Mouse (Mus musculus): ENCODE data around the gene Spp2. TPM values are rescaled to one million over a fixed set of nuclear protein-coding genes. Genes with fewer than 3 reads are reported as not detected.
A peak's percentile ranks its signal among the peaks of the same experiment; 100 is the strongest.

The Spp2 gene
- polyA plus RNA-seq, 1 experiment from 2014 or later, result 0.09 TPM

- ChIA-PET POLR2A (interaction anchor here (0.5 to 1.1 kb wide), 3 partner anchors 13 to 238 kb away, joined by 3 to 4 read pairs (median 3); no protein-coding TSS in a partner anchor), CTCF (interaction anchor here (1.8 kb wide), 1 partner anchor 11 kb away, joined by 3 read pairs; no protein-coding TSS in a partner anchor)
- ATAC-seq (no peak), DNase-seq (ENCODE audit: low read depth, low spot score) (no peak)
- in situ Hi-C loops (cut with MboI; ENCODE audit: low pct_unique_long_range_greater_than_20kb), result no loop called here
- TF ChIP-seq CTCF (IDR thresholded peaks at IDR 0.05), result no peak
- H3K27me3 ChIP-seq, result no peaks in the 10 kb centered on the region
Observed at GRCm38 (mm10) chr1:88452198-88452597, 45.4 kb downstream of the Spp2 start.

- ChIA-PET CTCF (interaction anchor here (1.9 to 3.4 kb wide), 3 partner anchors 8 to 27 kb away, joined by 4 to 18 read pairs (median 13); no protein-coding TSS in a partner anchor), POLR2A (no interaction called here)
- no peaks in the 10 kb centered on the region for H3K27me3 ChIP-seq
- in situ Hi-C loops (cut with MboI; ENCODE audit: low pct_unique_long_range_greater_than_20kb), result no loop called here
- no peak for DNase-seq (ENCODE audit: low read depth, low spot score)
- ATAC-seq, result no peak
- TF ChIP-seq CTCF (IDR thresholded peaks at IDR 0.05), result no peak
Observed at GRCm38 (mm10) chr1:88454703-88455102, 47.9 kb downstream of the Spp2 start.

GRCm38 (mm10) chr1:88455761-88456160, 49.0 kb downstream of the Spp2 start:
- no peak for ATAC-seq
- H3K27me3 ChIP-seq, result no peaks in the 10 kb centered on the region
- in situ Hi-C loops (cut with MboI; ENCODE audit: low pct_unique_long_range_greater_than_20kb), result no loop called here
- POLR2A ChIA-PET, result interaction anchor here (1.0 kb wide), 1 partner anchor 245 kb away, joined by 4 read pairs; no protein-coding TSS in a partner anchor
- DNase-seq (ENCODE audit: low read depth, low spot score), result no peak
- CTCF ChIA-PET, result interaction anchor here (0.7 to 3.4 kb wide), 8 partner anchors 9 to 249 kb away, joined by 3 to 18 read pairs (median 4); no protein-coding TSS in a partner anchor
- TF ChIP-seq CTCF (IDR thresholded peaks at IDR 0.05), result no peak

GRCm38 (mm10) chr1:88456451-88457072, 49.8 kb downstream of the Spp2 start:
- ChIA-PET POLR2A (no interaction called here), CTCF (interaction anchor here (0.6 to 3.4 kb wide), 13 partner anchors 10 to 254 kb away, joined by 3 to 18 read pairs (median 4); no protein-coding TSS in a partner anchor)
- in situ Hi-C loops (cut with MboI; ENCODE audit: low pct_unique_long_range_greater_than_20kb), result no loop called here
- TF ChIP-seq CTCF (IDR thresholded peaks at IDR 0.05), result peak; percentile 83
- H3K27me3 ChIP-seq, result no peaks in the 10 kb centered on the region
- no peak for ATAC-seq
- no peak for DNase-seq (ENCODE audit: low read depth, low spot score)

- in situ Hi-C loops (cut with MboI; ENCODE audit: low pct_unique_long_range_greater_than_20kb), result no loop called here
- ChIA-PET POLR2A (no interaction called here), CTCF (no interaction called here)
- DNase-seq (ENCODE audit: low read depth, low spot score), result no peak
- no peaks in the 10 kb centered on the region for H3K27me3 ChIP-seq
- ATAC-seq, result no peak
- no peak for TF ChIP-seq CTCF (IDR thresholded peaks at IDR 0.05)
Observed at GRCm38 (mm10) chr1:88459196-88459595, 52.4 kb downstream of the Spp2 start.

GRCm38 (mm10) chr1:88459655-88460054, 52.9 kb downstream of the Spp2 start:
- TF ChIP-seq CTCF (IDR thresholded peaks at IDR 0.05), result no peak
- CTCF ChIA-PET, result no interaction called here
- H3K27me3 ChIP-seq, result no peaks in the 10 kb centered on the region
- POLR2A ChIA-PET, result no interaction called here
- ATAC-seq (no peak), DNase-seq (ENCODE audit: low read depth, low spot score) (no peak)
- in situ Hi-C loops (cut with MboI; ENCODE audit: low pct_unique_long_range_greater_than_20kb), result no loop called here

- in situ Hi-C loops (cut with MboI; ENCODE audit: low pct_unique_long_range_greater_than_20kb), result no loop called here
Observed at GRCm38 (mm10) chr1:88461096-88461495, 54.3 kb downstream of the Spp2 start.

GRCm38 (mm10) chr1:88462484-88462883, 55.7 kb downstream of the Spp2 start:
- DNase-seq (ENCODE audit: low read depth, low spot score) (peak; percentile 64), ATAC-seq (no peak)
- ChIA-PET POLR2A (no interaction called here), CTCF (no interaction called here)
- in situ Hi-C loops (cut with MboI; ENCODE audit: low pct_unique_long_range_greater_than_20kb), result no loop called here
- no peak for TF ChIP-seq CTCF (IDR thresholded peaks at IDR 0.05)
- no peaks in the 10 kb centered on the region for H3K27me3 ChIP-seq

More at GRCm38 (mm10) chr1:88461096-88461495, 54.3 kb downstream of the Spp2 start:
- no peaks in the 10 kb centered on the region for H3K27me3 ChIP-seq
- DNase-seq (ENCODE audit: low read depth, low spot score) (no peak), ATAC-seq (no peak)
- ChIA-PET CTCF (no interaction called here), POLR2A (no interaction called here)
- TF ChIP-seq CTCF (IDR thresholded peaks at IDR 0.05), result no peak

- ChIA-PET POLR2A (no interaction called here), CTCF (interaction anchor here (1.0 to 3.6 kb wide), 3 partner anchors 10 to 242 kb away, joined by 3 to 13 read pairs (median 8); no protein-coding TSS in a partner anchor)
- TF ChIP-seq CTCF (IDR thresholded peaks at IDR 0.05), result no peak
- in situ Hi-C loops (cut with MboI; ENCODE audit: low pct_unique_long_range_greater_than_20kb), result no loop called here
- DNase-seq (ENCODE audit: low read depth, low spot score), result no peak
- no peaks in the 10 kb centered on the region for H3K27me3 ChIP-seq
- no peak for ATAC-seq
Observed at GRCm38 (mm10) chr1:88463241-88463640, 56.5 kb downstream of the Spp2 start.

- no peak for ATAC-seq
- in situ Hi-C loops (cut with MboI; ENCODE audit: low pct_unique_long_range_greater_than_20kb), result no loop called here
- ChIA-PET POLR2A (interaction anchor here (0.5 to 1.4 kb wide), 5 partner anchors 10 to 237 kb away, joined by 3 to 5 read pairs (median 3); no protein-coding TSS in a partner anchor), CTCF (interaction anchor here (0.7 to 3.6 kb wide), 10 partner anchors 9 to 743 kb away, joined by 3 to 13 read pairs (median 4); no protein-coding TSS in a partner anchor)
- no peak for DNase-seq (ENCODE audit: low read depth, low spot score)
- TF ChIP-seq CTCF (IDR thresholded peaks at IDR 0.05), result no peak
- no peaks in the 10 kb centered on the region for H3K27me3 ChIP-seq
Observed at GRCm38 (mm10) chr1:88464109-88464905, 57.5 kb downstream of the Spp2 start.
